Mouse (Mus musculus): ENCODE results near the gene Ypel2. TPM values are rescaled to one million over a fixed set of nuclear protein-coding genes. Genes with fewer than 3 reads are reported as not detected.

Gene Ypel2
- polyA plus RNA-seq, 1 experiment from 2014 or later, result 7.9 TPM

GRCm38 (mm10) chr11:86941904-86942303, 51.6 kb downstream of the Ypel2 start:
- WGBS, result 91% methylated on average over 8 of the region's 8 CpGs
- H3K4me1 ChIP-seq, result no peaks in the 10 kb centered on the region
- no peaks in the 10 kb centered on the region for H3K27me3 ChIP-seq
- H3K4me3 ChIP-seq, result no peak overlapping the region
- H3K27ac ChIP-seq, result no peak overlapping the region
- H3K36me3 ChIP-seq, result peaks cover 25% of the 10 kb centered on the region
- H3K9ac ChIP-seq, result no peak overlapping the region
- H3K9me3 ChIP-seq, result no peaks in the 10 kb centered on the region
- no peak overlapping the region for H3K4me2 ChIP-seq
- no peak for ATAC-seq (ENCODE audit: insufficient number of reproducible peaks, low FRiP score, low TSS enrichment, low read depth)

- no peaks in the 10 kb centered on the region for H3K4me1 ChIP-seq
- H3K9me3 ChIP-seq, result no peaks in the 10 kb centered on the region
- H3K27ac ChIP-seq, result no peak overlapping the region
- H3K4me2 ChIP-seq, result no peak overlapping the region
- H3K36me3 ChIP-seq, result peaks cover 25% of the 10 kb centered on the region
- ATAC-seq (ENCODE audit: insufficient number of reproducible peaks, low FRiP score, low TSS enrichment, low read depth), result no peak
- H3K9ac ChIP-seq, result no peak overlapping the region
- no peaks in the 10 kb centered on the region for H3K27me3 ChIP-seq
- WGBS, result 73% methylated on average over 6 of the region's 6 CpGs
- no peak overlapping the region for H3K4me3 ChIP-seq
Observed at GRCm38 (mm10) chr11:86939503-86939902, 54.0 kb downstream of the Ypel2 start.

- H3K4me1 ChIP-seq, result no peaks in the 10 kb centered on the region
- H3K4me3 ChIP-seq, result no peak overlapping the region
- no peaks in the 10 kb centered on the region for H3K27me3 ChIP-seq
- no peak overlapping the region for H3K4me2 ChIP-seq
- H3K9ac ChIP-seq, result no peak overlapping the region
- WGBS, result 71% methylated on average over 3 of the region's 3 CpGs
- ATAC-seq (ENCODE audit: insufficient number of reproducible peaks, low FRiP score, low TSS enrichment, low read depth), result no peak
- H3K27ac ChIP-seq, result no peak overlapping the region
- H3K36me3 ChIP-seq, result peaks cover 20% of the 10 kb centered on the region
- no peaks in the 10 kb centered on the region for H3K9me3 ChIP-seq
Observed at GRCm38 (mm10) chr11:86938551-86938950, 55.0 kb downstream of the Ypel2 start.

- H3K4me2 ChIP-seq, result no peak overlapping the region
- no peak overlapping the region for H3K9ac ChIP-seq
- H3K9me3 ChIP-seq, result no peaks in the 10 kb centered on the region
- H3K27ac ChIP-seq, result no peak overlapping the region
- H3K36me3 ChIP-seq, result peaks cover 20% of the 10 kb centered on the region
- no peaks in the 10 kb centered on the region for H3K4me1 ChIP-seq
- no peak for ATAC-seq (ENCODE audit: insufficient number of reproducible peaks, low FRiP score, low TSS enrichment, low read depth)
- no peak overlapping the region for H3K4me3 ChIP-seq
- no peaks in the 10 kb centered on the region for H3K27me3 ChIP-seq
- WGBS, result 90% methylated on average over 4 of the region's 4 CpGs
Observed at GRCm38 (mm10) chr11:86938108-86938507, 55.4 kb downstream of the Ypel2 start.

GRCm38 (mm10) chr11:86936938-86937337, 56.6 kb downstream of the Ypel2 start:
- Histone ChIP-seq H3K9ac (no peak overlapping the region), H3K4me1 (no peaks in the 10 kb centered on the region), H3K27me3 (no peaks in the 10 kb centered on the region), H3K27ac (no peak overlapping the region), H3K4me2 (no peak overlapping the region), H3K4me3 (no peak overlapping the region), H3K36me3 (peaks cover 12% of the 10 kb centered on the region), H3K9me3 (no peaks in the 10 kb centered on the region)
- ATAC-seq (ENCODE audit: insufficient number of reproducible peaks, low FRiP score, low TSS enrichment, low read depth), result no peak
- WGBS, result 49% methylated on average over 9 of the region's 9 CpGs

- 66% methylated on average over 2 of the region's 2 CpGs for WGBS
- no peak for ATAC-seq (ENCODE audit: insufficient number of reproducible peaks, low FRiP score, low TSS enrichment, low read depth)
- Histone ChIP-seq H3K4me3 (no peak overlapping the region), H3K36me3 (peaks cover 5% of the 10 kb centered on the region; the same call in 1 of the 2 replicates), H3K27me3 (no peaks in the 10 kb centered on the region), H3K4me1 (no peaks in the 10 kb centered on the region), H3K9ac (no peak overlapping the region), H3K4me2 (no peak overlapping the region), H3K9me3 (no peaks in the 10 kb centered on the region), H3K27ac (no peak overlapping the region)
Observed at GRCm38 (mm10) chr11:86934895-86935294, 58.6 kb downstream of the Ypel2 start.

- H3K4me3 ChIP-seq, result no peak overlapping the region
- no peaks in the 10 kb centered on the region for H3K27me3 ChIP-seq
- no peak for ATAC-seq (ENCODE audit: insufficient number of reproducible peaks, low FRiP score, low TSS enrichment, low read depth)
- no peak overlapping the region for H3K4me2 ChIP-seq
- H3K27ac ChIP-seq, result no peak overlapping the region
- 88% methylated on average over 2 of the region's 2 CpGs for WGBS
- H3K36me3 ChIP-seq, result no peaks in the 10 kb centered on the region
- H3K4me1 ChIP-seq, result no peaks in the 10 kb centered on the region
- no peaks in the 10 kb centered on the region for H3K9me3 ChIP-seq
- no peak overlapping the region for H3K9ac ChIP-seq
Observed at GRCm38 (mm10) chr11:86932201-86932600, 61.3 kb downstream of the Ypel2 start.

- Histone ChIP-seq H3K9ac (no peak overlapping the region), H3K4me2 (no peak overlapping the region), H3K4me3 (no peak overlapping the region), H3K36me3 (no peaks in the 10 kb centered on the region), H3K27me3 (no peaks in the 10 kb centered on the region), H3K4me1 (no peaks in the 10 kb centered on the region), H3K9me3 (no peaks in the 10 kb centered on the region), H3K27ac (no peak overlapping the region)
- no peak for ATAC-seq (ENCODE audit: insufficient number of reproducible peaks, low FRiP score, low TSS enrichment, low read depth)
- 80% methylated on average over 10 of the region's 10 CpGs for WGBS
Observed at GRCm38 (mm10) chr11:86930636-86931180, 62.8 kb downstream of the Ypel2 start.

- H3K9ac ChIP-seq, result no peak overlapping the region
- no peaks in the 10 kb centered on the region for H3K9me3 ChIP-seq
- H3K4me2 ChIP-seq, result no peak overlapping the region
- H3K4me3 ChIP-seq, result no peak overlapping the region
- no peak overlapping the region for H3K27ac ChIP-seq
- ATAC-seq (ENCODE audit: insufficient number of reproducible peaks, low FRiP score, low TSS enrichment, low read depth), result no peak
- no peaks in the 10 kb centered on the region for H3K36me3 ChIP-seq
- H3K4me1 ChIP-seq, result no peaks in the 10 kb centered on the region
- H3K27me3 ChIP-seq, result no peaks in the 10 kb centered on the region
Observed at GRCm38 (mm10) chr11:86929985-86930384, 63.5 kb downstream of the Ypel2 start.

- ATAC-seq (ENCODE audit: insufficient number of reproducible peaks, low FRiP score, low TSS enrichment, low read depth), result no peak
- Histone ChIP-seq H3K27me3 (no peaks in the 10 kb centered on the region), H3K4me1 (no peaks in the 10 kb centered on the region), H3K36me3 (no peaks in the 10 kb centered on the region), H3K9ac (no peak overlapping the region), H3K9me3 (no peaks in the 10 kb centered on the region), H3K27ac (no peak overlapping the region), H3K4me3 (no peak overlapping the region), H3K4me2 (no peak overlapping the region)
- 74% methylated on average over 4 of the region's 4 CpGs for WGBS
Observed at GRCm38 (mm10) chr11:86929531-86929930, 64.0 kb downstream of the Ypel2 start.

- H3K4me3 ChIP-seq, result no peak overlapping the region
- ATAC-seq (ENCODE audit: insufficient number of reproducible peaks, low FRiP score, low TSS enrichment, low read depth), result no peak
Observed at GRCm38 (mm10) chr11:86925085-86925638, 68.3 kb downstream of the Ypel2 start.

GRCm38 (mm10) chr11:86924629-86925028, 68.9 kb downstream of the Ypel2 start:
- H3K27ac ChIP-seq, result no peak overlapping the region
- no peaks in the 10 kb centered on the region for H3K9me3 ChIP-seq
- WGBS, result 82% methylated on average over 3 of the region's 3 CpGs
- no peak overlapping the region for H3K4me3 ChIP-seq
- peaks cover 9% of the 10 kb centered on the region for H3K4me1 ChIP-seq
- no peaks in the 10 kb centered on the region for H3K36me3 ChIP-seq
- no peak overlapping the region for H3K4me2 ChIP-seq
- H3K27me3 ChIP-seq, result no peaks in the 10 kb centered on the region
- no peak overlapping the region for H3K9ac ChIP-seq
- no peak for ATAC-seq (ENCODE audit: insufficient number of reproducible peaks, low FRiP score, low TSS enrichment, low read depth)

More at GRCm38 (mm10) chr11:86925085-86925638, 68.3 kb downstream of the Ypel2 start:
- Histone ChIP-seq H3K27ac (no peak overlapping the region), H3K36me3 (no peaks in the 10 kb centered on the region), H3K9me3 (no peaks in the 10 kb centered on the region), H3K27me3 (no peaks in the 10 kb centered on the region), H3K4me1 (peaks cover 6% of the 10 kb centered on the region), H3K4me2 (no peak overlapping the region), H3K9ac (no peak overlapping the region)
- WGBS, result 71% methylated on average over 9 of the region's 9 CpGs

GRCm38 (mm10) chr11:86923654-86924053, 69.9 kb downstream of the Ypel2 start:
- Histone ChIP-seq H3K27ac (no peak overlapping the region), H3K4me1 (peaks cover 9% of the 10 kb centered on the region), H3K27me3 (no peaks in the 10 kb centered on the region), H3K4me3 (no peak overlapping the region), H3K4me2 (no peak overlapping the region), H3K9ac (no peak overlapping the region), H3K9me3 (no peaks in the 10 kb centered on the region), H3K36me3 (no peaks in the 10 kb centered on the region)
- ATAC-seq (ENCODE audit: insufficient number of reproducible peaks, low FRiP score, low TSS enrichment, low read depth), result no peak
- 39% methylated on average over 2 of the region's 2 CpGs for WGBS

All from limb, embryonic 15.5 days (tissue).